Mouse (Mus musculus): ENCODE data around the gene Erv3.

GRCm38 (mm10) chr2:131811607-131812006, 47.9 kb downstream of the Erv3 start:
- TF ChIP-seq CTCF (IDR thresholded peaks at IDR 0.05; ENCODE audit: low read depth) (no peak), EP300 (IDR thresholded peaks at IDR 0.05; ENCODE audit: low read depth) (no peak)
